Mouse (Mus musculus) liver, embryonic 11.5 days (tissue): ENCODE results near the gene Ubtf. TPM values are rescaled to one million over a fixed set of nuclear protein-coding genes. Genes with fewer than 3 reads are reported as not detected.

Source experiments
- ATAC-seq: fragments of 200-750 bp; cut with Nextera tagmentation; replicated peaks from 2 replicates; pipeline ENCODE4 v1.8.0; 2017; ENCODE audit warnings: moderate number of reproducible peaks, mild to moderate bottlenecking, moderate TSS enrichment, moderate library complexity; ENCODE audit not compliant: low FRiP score
- DNase-seq: peaks from one replicate; pipeline ENCODE4 v3.0.0-alpha.2; 2017; ENCODE audit warnings: low spot score
- H3K27ac ChIP-seq: fragments of 300-500 bp; sonication (generic); 2 replicates; pipeline ENCODE4 v1.5.1; 2014; ENCODE audit warnings: mild to moderate bottlenecking, low read depth, low read length, control low read depth
- H3K27me3 ChIP-seq: fragments of 300-500 bp; sonication (generic); replicated peaks from 2 replicates; pipeline ENCODE4 v1.6.1; 2014; ENCODE audit warnings: low read length, mixed read lengths; ENCODE audit not compliant: control insufficient read depth, insufficient read depth
- H3K36me3 ChIP-seq: fragments of 300-500 bp; sonication (generic); 2 replicates; pipeline ENCODE4 v1.6.1; 2014; ENCODE audit warnings: mild to moderate bottlenecking, low read length, moderate library complexity, mixed read lengths; ENCODE audit not compliant: control insufficient read depth, insufficient read depth
- H3K4me1 ChIP-seq: fragments of 300-500 bp; sonication (generic); replicated peaks from 2 replicates; pipeline ENCODE4 v1.6.1; 2014; ENCODE audit warnings: low read length, mixed read lengths; ENCODE audit not compliant: control insufficient read depth, insufficient read depth
- H3K4me2 ChIP-seq: fragments of 300-500 bp; sonication (generic); 2 replicates; pipeline ENCODE4 v1.6.1; 2014; ENCODE audit warnings: mild to moderate bottlenecking, control low read depth, moderate library complexity
- H3K4me3 ChIP-seq: fragments of 300-500 bp; sonication (generic); 2 replicates; pipeline ENCODE4 v1.5.1; 2014; ENCODE audit warnings: low read depth, low read length, control low read depth
- H3K9ac ChIP-seq: fragments of 300-500 bp; sonication (generic); 2 replicates; pipeline ENCODE4 v1.6.1; 2014; ENCODE audit warnings: low read depth, low read length, control low read depth
- H3K9me3 ChIP-seq: fragments of 300-500 bp; sonication (generic); 2 replicates; pipeline ENCODE4 v1.6.1; 2016; ENCODE audit warnings: low read length, inconsistent platforms, mixed read lengths; ENCODE audit not compliant: control insufficient read depth
- WGBS: fragments of 180-500 bp; shearing (Covaris S2); extraction: QIAGEN DNeasy Blood & Tissue Kit; methylation state at CpG from one replicate; pipeline ENCODE4 v1.1.7; 2014; 5-methylcytosine and 5-hydroxymethylcytosine counted together
- polyA plus RNA-seq: library from polyadenylated mRNA; unstranded; fragments of >200 nt; fragmentation: Nextera tagmentation; extraction: Ambion mirVana; gene quantifications from 2 replicates; pipeline ENCODE4 v1.2.1, GENCODE M21; 2014

Gene Ubtf
- polyA plus RNA-seq, 1 experiment from 2014 or later, result 104 TPM

GRCm38 (mm10) chr11:102350416-102350815, 30.9 kb upstream of the Ubtf start:
- no peak overlapping the region for H3K27ac ChIP-seq
- no peak overlapping the region for H3K4me3 ChIP-seq
- H3K27me3 ChIP-seq, result peaks cover 26% of the 10 kb centered on the region
- H3K9me3 ChIP-seq, result no peaks in the 10 kb centered on the region
- H3K4me2 ChIP-seq, result no peak overlapping the region
- no peaks in the 10 kb centered on the region; the same call in 1 of the 2 replicates for H3K36me3 ChIP-seq
- no peak for ATAC-seq
- DNase-seq, result no peak
- H3K9ac ChIP-seq, result no peak overlapping the region
- no peaks in the 10 kb centered on the region for H3K4me1 ChIP-seq
- 74% methylated on average over 4 of the region's 4 CpGs for whole genome bisulfite sequencing

- ATAC-seq, result no peak
- DNase-seq, result no peak
- peaks cover 26% of the 10 kb centered on the region for H3K27me3 ChIP-seq
- H3K9me3 ChIP-seq, result no peaks in the 10 kb centered on the region
- no peak overlapping the region for H3K4me2 ChIP-seq
- 79% methylated on average over 3 of the region's 3 CpGs for WGBS
- no peaks in the 10 kb centered on the region; the same call in 1 of the 2 replicates for H3K36me3 ChIP-seq
- no peak overlapping the region for H3K27ac ChIP-seq
- no peaks in the 10 kb centered on the region for H3K4me1 ChIP-seq
- H3K9ac ChIP-seq, result no peak overlapping the region
- H3K4me3 ChIP-seq, result no peak overlapping the region
Measured at GRCm38 (mm10) chr11:102349189-102349954, 29.8 kb upstream of the Ubtf start.

- WGBS, result 82% methylated on average over 11 of the region's 11 CpGs
- no peaks in the 10 kb centered on the region for H3K9me3 ChIP-seq
- no peak overlapping the region for H3K4me3 ChIP-seq
- no peak overlapping the region for H3K27ac ChIP-seq
- H3K4me1 ChIP-seq, result no peaks in the 10 kb centered on the region
- ATAC-seq, result 0 out of 2 replicates have a peak, but pooled peaks have one; percentile 6
- H3K27me3 ChIP-seq, result peaks cover 25% of the 10 kb centered on the region
- H3K36me3 ChIP-seq, result no peaks in the 10 kb centered on the region; the same call in 1 of the 2 replicates
- H3K4me2 ChIP-seq, result no peak overlapping the region
- no peak overlapping the region for H3K9ac ChIP-seq
- no peak for DNase-seq
Measured at GRCm38 (mm10) chr11:102348771-102349170, 29.2 kb upstream of the Ubtf start.

- H3K4me2 ChIP-seq, result no peak overlapping the region
- no peaks in the 10 kb centered on the region for H3K9me3 ChIP-seq
- H3K27ac ChIP-seq, result no peak overlapping the region
- no peak for DNase-seq
- peak; percentile 42 for ATAC-seq
- H3K9ac ChIP-seq, result no peak overlapping the region
- H3K4me3 ChIP-seq, result no peak overlapping the region
- no peaks in the 10 kb centered on the region for H3K4me1 ChIP-seq
- WGBS, result 90% methylated on average over 7 of the region's 7 CpGs
- peaks cover 20% of the 10 kb centered on the region for H3K27me3 ChIP-seq
- no peaks in the 10 kb centered on the region; the same call in 1 of the 2 replicates for H3K36me3 ChIP-seq
Measured at GRCm38 (mm10) chr11:102348101-102348585, 28.6 kb upstream of the Ubtf start.

GRCm38 (mm10) chr11:102347683-102348082, 28.1 kb upstream of the Ubtf start:
- H3K36me3 ChIP-seq, result no peaks in the 10 kb centered on the region
- no peak overlapping the region for H3K9ac ChIP-seq
- no peak for DNase-seq
- WGBS, result 71% methylated on average over 5 of the region's 5 CpGs
- peaks cover 15% of the 10 kb centered on the region; the same call in 1 of the 2 replicates for H3K27me3 ChIP-seq
- no peak overlapping the region for H3K4me2 ChIP-seq
- no peak overlapping the region for H3K4me3 ChIP-seq
- no peak overlapping the region for H3K27ac ChIP-seq
- no peaks in the 10 kb centered on the region for H3K9me3 ChIP-seq
- no peaks in the 10 kb centered on the region for H3K4me1 ChIP-seq
- ATAC-seq, result peak; percentile 38

GRCm38 (mm10) chr11:102346926-102347325, 27.4 kb upstream of the Ubtf start:
- ATAC-seq (no peak), DNase-seq (no peak)
- H3K27ac ChIP-seq, result no peak overlapping the region
- H3K9ac ChIP-seq, result no peak overlapping the region
- WGBS, result 68% methylated on average over 5 of the region's 5 CpGs
- no peaks in the 10 kb centered on the region for H3K36me3 ChIP-seq
- no peaks in the 10 kb centered on the region for H3K9me3 ChIP-seq
- no peak overlapping the region for H3K4me3 ChIP-seq
- no peak overlapping the region for H3K4me2 ChIP-seq
- H3K4me1 ChIP-seq, result no peaks in the 10 kb centered on the region
- 0 out of 2 replicates have a peak, but pooled peaks cover 11% of the 10 kb centered on the region for H3K27me3 ChIP-seq

- ATAC-seq, result no peak
- no peak overlapping the region for H3K4me3 ChIP-seq
Measured at GRCm38 (mm10) chr11:102344458-102344857, 24.9 kb upstream of the Ubtf start.

GRCm38 (mm10) chr11:102342742-102343141, 23.2 kb upstream of the Ubtf start:
- no peaks in the 10 kb centered on the region for H3K4me1 ChIP-seq
- no peaks in the 10 kb centered on the region for H3K9me3 ChIP-seq
- H3K36me3 ChIP-seq, result no peaks in the 10 kb centered on the region
- no peak for DNase-seq
- H3K9ac ChIP-seq, result no peak overlapping the region
- 69% methylated on average over 12 of the region's 12 CpGs for WGBS
- ATAC-seq, result no peak
- H3K27me3 ChIP-seq, result peaks cover 4% of the 10 kb centered on the region; the same call in 1 of the 2 replicates
- no peak overlapping the region for H3K27ac ChIP-seq
- no peak overlapping the region for H3K4me2 ChIP-seq
- no peak overlapping the region for H3K4me3 ChIP-seq

More at GRCm38 (mm10) chr11:102344458-102344857, 24.9 kb upstream of the Ubtf start:
- Histone ChIP-seq H3K27ac (no peak overlapping the region), H3K36me3 (no peaks in the 10 kb centered on the region), H3K4me2 (no peak overlapping the region), H3K27me3 (peaks cover under 1% of the 10 kb centered on the region; the same call in 1 of the 2 replicates), H3K9ac (no peak overlapping the region), H3K4me1 (no peaks in the 10 kb centered on the region), H3K9me3 (no peaks in the 10 kb centered on the region)
- DNase-seq, result no peak
- 80% methylated on average over 3 of the region's 3 CpGs for WGBS

GRCm38 (mm10) chr11:102341101-102341500, 21.6 kb upstream of the Ubtf start:
- Histone ChIP-seq H3K9me3 (no peaks in the 10 kb centered on the region), H3K9ac (no peak overlapping the region), H3K4me2 (no peak overlapping the region), H3K27ac (no peak overlapping the region), H3K4me3 (no peak overlapping the region), H3K4me1 (no peaks in the 10 kb centered on the region), H3K36me3 (no peaks in the 10 kb centered on the region), H3K27me3 (peaks cover 4% of the 10 kb centered on the region; the same call in 1 of the 2 replicates)
- no peak for DNase-seq
- 85% methylated on average over 4 of the region's 4 CpGs for WGBS
- ATAC-seq, result no peak
